Mouse (Mus musculus) heart, adult 8-10 months (tissue): ENCODE measurements around the gene Filip1. TPM values are rescaled to one million over a fixed set of nuclear protein-coding genes. Genes with fewer than 3 reads are reported as not detected.
"Not testable (repeated sequence)": the region's sequence is repeated elsewhere in the genome, so short reads cannot be mapped to it uniquely, and the experiment has no call there.

ENCODE experiments used
- DNase-seq: peaks from one replicate; pipeline ENCODE4 v3.0.0; 2022; ENCODE audit warnings: low spot score
- total RNA-seq, 4 experiments: library from RNA; stranded (reverse); gene quantifications; 2 replicates each; pipeline ENCODE4 v1.2.4; 2022

The Filip1 gene
- total RNA-seq = 100 to 1,000 TPM; 107 to 134 (median 116) TPM

GRCm38 (mm10) chr9:80012751-80013150 lies at the start of gene Filip1:
Gene Filip1, minus strand, starts transcription at chr9:80012851.
- DNase-seq = no peak

- no peak for DNase-seq
These were observed 45.0 kb upstream of the Filip1 start for GRCm38 (mm10) chr9:80057690-80058089.

DNA sequence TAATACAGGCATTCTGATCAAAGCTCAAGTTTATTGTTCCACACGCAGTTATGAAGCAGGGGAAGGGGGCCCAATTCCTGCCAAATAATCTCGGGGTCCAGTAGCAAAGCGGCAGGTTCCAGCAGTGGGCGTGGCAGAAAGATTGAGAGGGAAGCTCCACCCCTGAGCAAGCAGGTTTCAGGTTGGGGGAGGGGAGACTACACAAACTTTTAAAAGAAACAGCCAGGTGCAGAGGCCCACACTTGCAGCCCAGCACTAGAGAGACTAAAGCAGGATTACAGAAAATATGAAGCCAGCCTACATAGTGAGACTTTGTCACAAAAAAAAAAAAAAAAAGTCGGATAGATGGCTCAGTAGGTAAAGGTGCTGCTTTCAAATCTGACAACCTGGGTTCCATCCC lies 40.3 kb upstream of the Filip1 start:
- no peak for DNase-seq

GRCm38 (mm10) chr9:80049271-80049670 lies 36.6 kb upstream of the Filip1 start:
- DNase-seq = not testable (repeated sequence)

GRCm38 (mm10) chr9:80044301-80044700 lies 31.6 kb upstream of the Filip1 start:
- not testable (repeated sequence) for DNase-seq

DNA sequence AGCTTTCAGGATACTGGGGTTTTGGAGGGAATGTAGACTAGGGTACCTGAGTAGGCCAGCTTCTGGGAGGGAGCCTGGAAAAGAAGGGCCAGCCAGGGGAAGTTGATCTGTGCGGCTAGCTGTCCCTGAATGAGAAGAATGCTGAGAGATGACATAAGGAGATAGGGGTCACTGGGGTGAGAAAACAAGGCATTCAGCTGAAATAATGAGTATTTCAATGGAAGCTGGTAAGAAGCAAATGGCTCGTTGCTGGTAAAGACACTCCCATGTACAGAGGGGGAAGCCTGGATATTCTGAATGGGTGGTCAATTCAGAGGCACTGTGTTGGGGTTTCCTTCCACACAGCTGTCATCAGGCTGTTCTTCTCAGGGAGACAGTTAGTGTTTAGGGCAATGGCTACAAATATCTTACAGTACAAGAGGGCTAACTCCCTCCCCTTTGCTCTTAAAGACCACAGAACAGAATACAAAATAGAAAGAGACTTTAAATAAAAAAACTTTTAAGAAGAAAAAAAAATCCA lies 26.7 kb upstream of the Filip1 start:
- no peak for DNase-seq

DNA sequence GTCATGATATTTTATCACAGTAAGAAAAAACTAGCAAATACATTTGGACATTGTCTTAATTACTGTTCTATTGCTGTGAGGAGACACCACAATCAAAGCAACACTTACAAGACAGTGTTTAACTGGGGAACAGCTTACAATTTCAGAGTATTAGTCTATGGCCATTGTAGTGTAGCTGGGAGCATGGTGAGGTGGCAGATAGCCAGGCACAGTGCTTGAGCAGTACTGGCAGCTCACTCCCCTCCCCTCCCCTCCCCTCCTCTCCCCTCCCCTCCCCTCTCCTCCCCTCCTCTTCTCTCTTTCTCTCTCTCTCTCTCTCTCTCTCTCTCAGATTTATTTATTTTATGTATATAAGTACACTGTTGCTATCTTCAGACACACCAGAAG lies 25.3 kb upstream of the Filip1 start:
- DNase-seq = no peak

DNA sequence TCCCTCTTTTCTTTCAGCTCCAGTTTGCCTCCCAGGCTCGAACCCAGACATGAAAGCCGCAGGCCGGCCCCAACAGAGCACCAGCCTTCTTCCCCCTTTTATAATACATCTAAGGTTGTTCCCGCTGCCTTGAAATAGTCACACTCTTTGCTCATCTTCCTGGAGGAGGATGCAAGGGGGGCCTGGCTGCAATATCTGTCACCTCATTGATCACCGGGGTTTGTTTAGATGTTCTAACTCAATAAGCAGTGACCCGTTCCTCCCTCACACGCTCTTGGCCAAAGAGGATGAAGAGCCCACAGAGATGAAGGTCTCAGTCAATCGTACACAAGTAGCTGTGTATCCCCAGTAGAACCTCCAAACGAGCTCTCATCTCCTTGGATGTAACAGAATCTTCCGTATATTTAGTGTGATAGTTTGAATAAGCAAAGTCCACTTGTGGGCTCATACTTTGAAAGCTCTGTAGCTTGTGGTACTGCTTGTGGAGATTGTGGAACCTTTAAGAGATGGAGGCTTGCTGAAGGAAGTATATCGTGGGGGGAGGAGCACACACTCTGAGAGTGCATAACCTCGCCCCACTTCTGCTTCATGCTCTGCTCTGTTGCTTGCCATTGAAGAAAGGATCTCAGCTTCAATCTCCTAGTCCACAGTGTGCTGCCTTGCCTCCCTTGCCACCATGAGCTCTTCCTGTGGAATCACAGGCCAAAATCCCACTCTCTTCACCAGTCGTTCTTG lies 24.8 kb upstream of the Filip1 start:
- no peak for DNase-seq

GRCm38 (mm10) chr9:80026581-80027021 lies 13.9 kb upstream of the Filip1 start:
- no peak for DNase-seq

DNA sequence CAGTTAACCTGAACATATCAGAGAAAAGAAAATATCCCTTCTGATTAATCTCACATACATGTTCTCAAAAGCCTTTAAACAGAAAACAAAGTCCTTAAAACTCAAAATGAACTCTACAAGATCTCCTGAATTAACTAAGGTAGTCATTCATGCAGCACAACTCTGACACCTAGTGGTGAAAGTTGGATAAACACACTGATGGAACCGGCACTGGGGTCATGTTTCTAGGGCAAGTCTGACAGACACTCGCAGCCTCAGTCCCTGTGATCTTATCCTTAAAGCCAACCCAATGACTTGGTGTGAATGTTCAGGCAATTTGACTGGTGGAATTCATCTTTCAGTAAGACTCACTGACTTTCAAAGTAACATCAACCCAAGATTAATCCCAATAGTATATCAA lies 13.4 kb upstream of the Filip1 start:
- peak; percentile 78 for DNase-seq

- not testable (repeated sequence) for DNase-seq
These were observed 12.7 kb upstream of the Filip1 start for GRCm38 (mm10) chr9:80025347-80025746.

- DNase-seq = no peak
These were observed 10.2 kb upstream of the Filip1 start for GRCm38 (mm10) chr9:80022821-80023220.

DNA sequence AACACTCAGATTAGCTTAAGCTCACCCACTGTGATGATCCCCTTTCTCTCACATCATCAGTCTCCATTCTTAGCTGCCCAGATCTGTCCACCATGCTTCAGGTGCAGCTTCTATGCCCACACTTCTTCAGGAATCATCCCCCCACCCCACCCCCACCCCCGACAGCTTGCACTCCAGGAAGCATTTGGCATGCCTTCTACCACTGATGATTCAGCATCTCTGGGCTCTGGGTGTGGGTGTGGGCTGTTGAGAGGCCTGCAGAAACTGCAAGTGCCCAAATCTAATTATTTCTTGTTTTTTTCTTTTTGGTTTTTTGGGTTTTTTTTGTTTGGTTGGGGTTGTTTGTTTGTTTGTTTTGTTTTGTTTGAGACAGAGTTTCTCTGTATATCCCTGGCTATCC lies 9.0 kb upstream of the Filip1 start:
- DNase-seq = no peak

- no peak for DNase-seq
These were observed 7.8 kb upstream of the Filip1 start for GRCm38 (mm10) chr9:80020429-80020828.

- no peak for DNase-seq
These were observed 635 bp downstream of the Filip1 start for GRCm38 (mm10) chr9:80012016-80012415.

DNA sequence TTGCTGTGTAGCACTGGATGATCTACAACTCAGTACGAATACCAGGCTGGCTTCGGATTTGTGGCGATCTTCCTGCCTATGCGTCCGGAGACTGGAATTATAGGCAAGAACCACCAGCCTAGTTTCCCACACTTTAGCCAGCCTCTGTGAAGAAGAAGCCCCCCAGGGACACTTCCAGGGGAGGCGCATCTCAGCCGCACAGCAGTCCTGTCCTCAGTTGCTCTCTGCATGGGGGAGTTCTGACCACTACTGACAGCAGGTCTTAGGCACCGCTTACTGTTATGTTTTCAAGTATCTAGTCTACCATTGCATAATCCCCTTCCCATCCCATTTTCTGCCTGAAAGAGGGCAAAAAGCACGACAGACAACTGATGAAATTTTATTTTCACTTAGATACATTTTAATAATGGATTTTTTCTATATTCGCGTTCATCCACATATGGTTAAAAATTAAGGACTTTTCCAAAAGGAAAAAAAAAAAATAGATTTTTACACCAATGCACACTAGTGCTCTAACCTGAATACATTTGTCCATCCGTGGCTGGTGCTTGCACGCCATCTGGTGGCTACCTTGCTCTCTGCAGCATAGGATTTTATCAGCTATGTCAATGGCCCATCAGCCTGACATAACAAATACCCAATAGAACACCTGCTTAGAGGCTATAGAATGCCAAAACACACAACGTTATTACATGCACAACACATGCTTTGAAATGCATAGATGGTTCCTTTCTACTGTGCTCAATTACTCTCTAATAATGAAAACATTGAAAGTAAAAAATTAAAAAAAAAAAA lies 10.1 kb downstream of the Filip1 start:
- DNase-seq = peak; percentile 84

DNA sequence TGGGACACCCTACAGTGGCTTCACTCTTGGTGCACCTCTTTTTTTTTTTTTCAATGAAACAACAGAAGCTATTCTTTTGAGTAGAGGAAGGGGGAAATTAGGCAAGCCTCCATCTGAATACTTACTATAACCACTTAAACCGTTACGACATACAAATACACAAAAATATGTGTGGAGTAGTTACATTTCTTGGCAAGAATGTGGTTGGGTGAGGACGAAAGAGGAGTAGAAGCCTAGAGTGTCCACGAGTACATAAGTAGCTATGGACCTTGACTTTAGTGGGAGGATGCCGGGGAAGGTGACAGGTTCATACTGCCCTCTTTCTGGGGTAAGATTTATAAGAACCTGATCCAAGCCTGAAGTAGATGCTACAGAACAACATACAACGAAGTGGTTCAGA lies 15.4 kb downstream of the Filip1 start:
- no peak for DNase-seq

- no peak for DNase-seq
These were observed 18.4 kb downstream of the Filip1 start for GRCm38 (mm10) chr9:79994296-79994695.

- DNase-seq = no peak
These were observed 19.6 kb downstream of the Filip1 start for GRCm38 (mm10) chr9:79993066-79993465.

DNA sequence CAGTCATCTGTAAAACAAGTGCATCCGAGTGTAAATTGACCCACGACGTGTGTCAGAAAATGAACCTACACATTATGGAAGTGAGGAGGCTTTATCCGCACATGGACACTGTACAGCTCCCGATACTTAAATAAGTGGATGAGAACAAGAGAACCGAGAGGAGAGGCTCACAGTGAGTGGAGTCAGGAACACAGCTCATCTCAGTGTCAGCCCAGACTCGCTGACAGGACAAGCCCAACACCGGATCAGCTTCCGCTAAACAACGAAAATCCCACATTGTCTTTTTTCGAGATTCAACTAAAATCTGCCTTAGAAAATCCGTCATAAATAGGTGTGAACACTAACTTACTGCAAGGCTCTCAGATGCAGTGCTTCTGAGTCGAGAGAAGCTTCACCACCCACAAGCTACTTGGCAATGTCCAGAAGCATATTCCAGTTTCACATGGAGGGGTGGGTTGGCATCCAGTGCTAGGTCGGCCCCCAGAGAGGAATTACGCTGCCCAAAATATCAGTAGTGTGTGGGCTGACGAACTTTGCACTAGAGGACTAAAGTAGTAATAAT lies 22.1 kb downstream of the Filip1 start:
- no peak for DNase-seq

DNA sequence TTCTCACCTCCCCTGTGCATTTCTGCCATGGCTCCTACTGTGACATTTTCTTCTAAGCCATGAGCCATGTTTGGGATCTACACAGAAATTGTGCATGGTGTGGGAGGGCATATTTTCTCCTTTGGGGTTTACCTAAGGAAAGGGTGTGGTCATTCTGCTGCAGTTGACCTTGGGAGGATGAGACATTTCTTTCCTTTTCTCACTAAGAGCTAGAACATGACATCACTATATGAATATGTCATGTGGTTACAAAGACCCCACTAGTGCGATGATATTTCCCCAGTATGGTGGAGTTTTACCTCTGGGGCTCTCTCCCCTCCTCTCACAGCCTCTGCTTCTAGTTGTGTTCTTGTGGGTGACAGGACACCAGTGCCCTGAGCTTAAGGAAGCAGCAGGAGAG lies 22.9 kb downstream of the Filip1 start:
- DNase-seq = no peak

DNA sequence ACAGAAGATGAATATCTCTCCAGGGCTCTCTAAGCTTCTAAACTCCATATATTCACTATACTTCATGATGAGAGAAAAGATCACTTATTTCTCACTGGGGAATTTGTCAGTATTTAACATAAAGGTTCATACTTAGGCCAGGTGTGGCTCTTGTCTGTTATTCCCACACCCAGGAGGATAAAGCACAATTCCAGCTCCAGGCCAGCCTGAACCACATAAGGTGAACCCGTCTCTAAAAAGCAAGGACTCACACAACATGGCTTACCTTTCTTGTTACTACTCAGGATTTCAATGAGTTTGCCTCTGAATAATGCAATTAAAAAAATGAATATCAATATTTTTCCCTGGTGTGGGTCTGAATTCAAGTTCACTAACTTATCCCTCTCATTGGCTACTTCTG lies 23.6 kb downstream of the Filip1 start:
- DNase-seq = no peak
